Mouse (Mus musculus): ENCODE data around the gene Ceacam15.
"Not testable (repeated sequence)": the region's sequence is repeated elsewhere in the genome, so short reads cannot be mapped to it uniquely, and the experiment has no call there.

GRCm38 (mm10) chr7:16680194-16680593 is 4.7 kb upstream of the Ceacam15 start:
- not testable (repeated sequence) for TF ChIP-seq GATA1, TAL1 (IDR thresholded peaks at IDR 0.05; ENCODE audit: low read length)
